Mouse (Mus musculus): ENCODE measurements around the gene Irgm1. TPM values are rescaled to one million over a fixed set of nuclear protein-coding genes. Genes with fewer than 3 reads are reported as not detected.
"Not testable (repeated sequence)": the region's sequence is repeated elsewhere in the genome, so short reads cannot be mapped to it uniquely, and the experiment has no call there.

The Irgm1 gene
- 18.7 and 22.6 TPM in 2 replicates for total RNA-seq (2021)
- long read RNA-seq, transcript Irgm1-202 (2 exons, 2,082 nt) = major isoform, 28 of 43 reads
- long read RNA-seq, transcript Irgm1-201 (3 exons, 2,259 nt) = minor isoform, 11 of 43 reads
- long read RNA-seq, partial matches to known transcripts = 0 of 43 reads
- long read RNA-seq, other reads (novel, unspliced or antisense) = 4 of 43 reads

DNA sequence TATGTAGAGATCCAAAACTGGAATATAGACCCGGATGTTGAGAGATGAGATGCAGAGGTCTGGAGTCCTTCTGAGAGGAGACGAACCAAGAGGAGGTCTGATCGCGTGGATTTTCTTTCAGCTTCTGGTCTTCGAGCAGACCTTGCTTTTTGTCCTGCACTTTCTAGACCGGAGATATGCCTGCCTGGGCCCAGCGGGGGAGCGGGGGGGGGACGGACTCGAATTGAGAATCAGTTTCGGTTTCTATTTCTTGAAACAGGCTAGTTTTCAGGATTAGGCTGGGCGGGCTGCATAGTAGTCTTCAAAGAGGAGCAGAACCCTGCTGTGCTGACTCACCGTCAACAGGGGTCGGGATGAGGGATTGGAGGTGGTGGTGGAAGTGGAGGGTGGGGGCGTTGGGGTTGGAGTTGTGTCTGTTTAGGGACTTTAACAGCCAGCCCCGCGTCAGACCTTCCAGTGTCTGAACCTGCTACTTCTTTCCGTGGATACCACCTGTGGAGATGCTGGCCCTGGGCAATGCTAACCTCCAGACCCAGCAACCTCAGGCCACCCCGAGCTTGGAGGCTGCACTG is at the start of gene Irgm1:
TSS of gene Irgm1 (minus strand) at position 483 of the 572 bp plus-strand sequence.
- peak; percentile 72 for DNase-seq

GRCm38 (mm10) chr11:48918380-48918779 is 46.9 kb upstream of the Irgm1 start:
- DNase-seq = no peak

- DNase-seq = no peak
These were observed 42.1 kb upstream of the Irgm1 start for GRCm38 (mm10) chr11:48913611-48914010.

- no peak for DNase-seq
These were observed 37.0 kb upstream of the Irgm1 start for GRCm38 (mm10) chr11:48908459-48908858.

DNA sequence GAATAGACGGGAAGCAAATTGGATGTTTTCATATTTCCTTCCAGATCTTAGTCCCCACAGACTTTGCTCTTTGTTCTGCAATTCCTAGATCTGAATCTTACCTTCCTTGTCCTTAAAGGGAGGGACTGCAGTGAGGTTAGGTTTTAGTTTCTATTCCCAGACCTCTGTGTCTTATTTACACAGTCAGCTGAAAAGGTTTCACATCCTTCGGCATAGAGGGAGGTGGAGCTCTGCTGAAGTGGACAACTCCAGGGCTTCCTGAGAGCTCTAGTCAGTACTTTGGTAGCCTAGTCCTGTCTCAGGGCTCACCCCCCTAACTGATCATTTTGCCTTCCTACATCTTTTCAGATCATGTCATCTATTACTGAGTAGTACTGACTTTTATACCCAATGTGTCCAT is 30.5 kb upstream of the Irgm1 start, which contains the start of gene Gm5431:
TSS of gene Gm5431 (minus strand) at position 194 of the 400 bp plus-strand sequence.
- DNase-seq = no peak

DNA sequence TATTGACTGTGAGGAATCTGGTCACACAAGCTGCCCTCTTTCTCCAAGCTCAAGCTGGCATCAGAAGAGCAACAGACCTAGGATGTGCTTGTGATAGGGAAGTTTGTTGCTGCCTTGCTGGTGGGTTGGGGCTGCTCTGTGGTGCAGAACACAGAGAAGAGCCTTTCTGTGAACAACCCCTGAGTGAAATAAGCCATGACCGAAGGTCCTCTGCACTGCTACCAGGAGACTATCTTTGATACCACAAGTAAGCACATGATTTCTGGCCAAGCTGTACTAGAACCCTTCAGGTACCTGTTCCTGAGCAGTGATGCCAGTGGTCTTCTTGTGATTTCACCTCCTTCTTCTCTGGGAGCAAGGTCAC is 30.1 kb upstream of the Irgm1 start:
- DNase-seq = not testable (repeated sequence)

GRCm38 (mm10) chr11:48900654-48901566 is 29.4 kb upstream of the Irgm1 start:
- DNase-seq = not testable (repeated sequence)

GRCm38 (mm10) chr11:48898812-48899431 is 27.4 kb upstream of the Irgm1 start:
- no peak for DNase-seq

DNA sequence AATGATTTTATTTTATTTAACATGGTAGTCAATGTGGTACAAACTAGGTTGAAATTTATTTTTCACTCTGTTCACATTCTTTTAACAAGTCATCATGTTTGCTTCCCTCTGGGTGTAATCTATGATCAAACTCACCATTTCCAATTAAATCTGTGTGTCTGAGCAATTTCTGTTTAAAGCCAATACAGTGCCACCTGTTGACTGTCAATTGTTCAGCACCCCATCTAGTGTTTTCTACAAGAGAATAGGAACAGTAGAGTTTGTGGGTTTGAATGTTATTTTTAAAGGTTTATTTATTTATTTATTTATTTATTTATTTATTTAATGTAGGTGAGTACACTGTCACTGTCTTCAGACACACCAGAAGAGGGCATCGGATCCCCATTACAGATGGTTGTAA is 5.2 kb upstream of the Irgm1 start:
- no peak for DNase-seq

- not testable (repeated sequence) for DNase-seq
These were observed 3.9 kb upstream of the Irgm1 start for GRCm38 (mm10) chr11:48875343-48875837.

DNA sequence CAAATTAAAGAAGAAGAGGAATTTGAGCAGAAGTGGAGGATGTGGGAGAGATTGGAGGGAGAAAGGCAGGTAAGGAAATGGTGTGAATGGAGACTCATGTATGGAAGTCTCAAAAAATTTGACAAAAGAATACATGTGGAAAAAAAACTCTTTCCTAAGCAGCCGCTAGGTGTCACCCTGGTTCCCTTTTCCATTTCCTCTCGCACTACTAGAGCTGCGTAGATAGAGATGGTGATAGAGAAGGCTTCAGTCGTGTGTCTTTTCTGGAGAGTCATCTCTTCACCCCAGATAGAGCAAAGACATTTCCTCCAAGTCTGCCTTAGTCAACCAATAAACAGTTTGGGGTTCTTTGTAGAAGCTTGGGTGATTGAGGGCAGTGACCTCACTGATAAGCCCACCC is 3.0 kb upstream of the Irgm1 start:
- peak; percentile 33 for DNase-seq

- no peak for DNase-seq
These were observed 2.3 kb upstream of the Irgm1 start for GRCm38 (mm10) chr11:48873591-48874290.

DNA sequence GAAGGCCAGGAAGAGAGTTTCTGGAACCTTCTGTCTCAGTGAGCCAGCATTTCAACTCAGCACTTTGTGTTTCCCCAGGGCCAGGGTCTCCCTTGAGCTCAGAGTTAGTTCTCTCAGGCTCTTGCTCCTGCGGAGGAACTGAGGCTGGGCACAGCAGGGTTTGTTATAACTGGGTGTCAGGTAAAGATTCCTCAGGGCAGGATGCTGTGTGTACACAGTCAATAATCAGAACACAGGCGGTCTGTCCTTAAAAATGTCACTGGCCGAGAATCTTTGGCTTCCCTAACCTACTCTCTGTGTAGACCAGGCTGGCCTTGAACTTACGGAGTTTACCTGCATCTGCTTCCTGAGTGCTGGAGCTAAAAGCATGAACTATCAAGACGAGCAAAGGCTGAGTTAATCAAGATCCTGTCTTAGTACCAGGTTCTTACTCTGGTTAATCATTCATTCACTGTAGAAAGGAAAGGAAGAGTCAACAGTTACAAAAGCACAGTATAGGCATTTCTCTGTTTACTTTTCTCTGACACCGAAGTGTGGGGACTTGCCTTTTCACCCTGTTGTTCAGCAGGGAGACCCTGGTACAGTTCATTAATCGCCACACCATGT is 1.3 kb upstream of the Irgm1 start:
- DNase-seq = no peak

DNA sequence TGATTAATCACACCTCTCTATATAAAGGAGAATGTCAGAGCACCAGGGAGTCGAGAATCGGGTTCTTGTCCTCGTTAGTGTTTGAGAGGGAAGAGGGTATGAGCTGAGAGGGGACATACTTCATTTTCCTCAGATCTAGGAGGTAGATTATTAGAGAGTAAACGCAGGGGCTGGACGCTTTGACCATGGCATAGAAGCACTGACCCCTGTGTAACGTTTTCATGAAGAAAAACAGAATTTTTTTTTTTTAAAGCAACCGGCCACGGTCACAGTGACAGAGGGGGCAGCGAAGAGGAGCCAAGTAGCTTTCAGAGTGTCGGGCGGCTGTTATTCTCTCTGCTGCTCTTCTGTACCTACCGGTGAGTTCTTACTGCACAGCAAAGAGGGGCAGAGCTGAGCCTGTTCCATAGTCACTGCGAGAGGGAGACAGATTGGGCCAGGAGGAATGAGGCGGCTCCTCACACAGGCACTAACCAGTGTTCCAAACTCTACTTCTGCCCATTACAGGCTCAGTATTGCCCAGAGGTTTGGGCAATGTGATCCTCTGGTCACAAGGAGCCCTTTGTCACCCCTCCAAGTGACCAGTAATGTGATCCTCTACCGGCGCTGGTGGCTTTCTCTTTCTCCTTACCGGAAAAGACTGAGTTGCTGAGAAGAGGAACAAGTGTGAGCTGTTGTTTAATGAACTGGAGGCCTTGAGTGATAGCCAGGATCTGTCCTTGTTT is 496 bp upstream of the Irgm1 start:
- peak; percentile 33 for DNase-seq

DNA sequence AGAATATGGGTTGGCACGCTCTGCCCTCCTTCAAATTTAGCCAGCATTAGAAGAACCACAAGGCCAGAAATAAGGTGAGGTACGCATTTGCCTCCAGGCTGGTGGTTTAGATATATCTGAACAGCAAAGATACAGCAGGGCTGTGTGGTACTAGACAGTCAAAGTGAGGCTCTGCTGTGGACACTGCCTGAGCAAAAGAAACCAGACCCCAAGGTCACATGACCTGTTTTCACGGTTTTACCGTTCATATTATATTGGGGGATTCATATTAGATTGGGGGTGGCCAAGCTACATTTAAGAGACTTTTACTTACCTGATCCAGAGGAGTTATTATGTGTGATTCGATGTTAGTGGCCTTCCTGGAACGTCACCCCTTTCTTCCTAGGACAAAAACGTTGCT is 702 bp downstream of the Irgm1 start:
- no peak for DNase-seq

GRCm38 (mm10) chr11:48869380-48870110 is 1.9 kb downstream of the Irgm1 start:
- DNase-seq = no peak

DNA sequence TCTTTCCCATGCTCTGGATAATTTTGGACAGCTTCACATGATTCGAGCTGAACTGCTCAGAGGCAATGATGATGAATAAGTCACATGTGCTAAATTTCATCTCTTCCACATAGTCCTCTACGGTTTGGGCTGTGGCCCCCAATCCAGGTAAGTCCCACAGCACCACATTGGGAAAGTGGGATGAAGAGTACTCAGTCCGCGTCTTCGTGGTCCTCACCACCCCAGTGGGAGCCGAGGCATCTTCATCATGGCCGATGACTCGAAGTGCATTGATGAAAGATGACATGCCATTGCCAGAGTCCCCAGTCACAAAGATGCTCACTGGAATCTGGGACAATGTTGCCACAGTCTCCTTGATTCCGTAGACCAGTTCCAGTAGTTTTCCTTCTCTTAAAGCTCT is 5.0 kb downstream of the Irgm1 start:
- no peak for DNase-seq

DNA sequence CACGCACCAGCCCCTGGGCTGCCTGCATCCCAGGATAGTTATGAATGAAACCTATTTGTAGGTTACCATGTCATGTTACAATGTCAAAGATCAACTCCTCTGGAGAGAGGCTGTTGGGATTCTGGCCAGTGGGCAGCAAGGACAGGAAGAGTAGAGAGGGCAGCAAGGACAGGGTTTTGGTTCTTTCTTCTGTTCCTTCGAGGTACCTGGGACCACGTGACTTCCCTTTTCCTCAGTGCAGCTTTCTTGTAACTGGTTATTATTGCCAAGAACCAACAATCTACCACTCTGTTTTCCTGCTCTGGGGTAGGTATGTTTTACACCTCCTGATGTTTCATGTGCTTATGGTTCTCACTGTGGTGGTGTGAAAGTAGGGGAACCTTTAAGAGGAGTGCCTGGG is 7.7 kb downstream of the Irgm1 start:
- DNase-seq = no peak

DNA sequence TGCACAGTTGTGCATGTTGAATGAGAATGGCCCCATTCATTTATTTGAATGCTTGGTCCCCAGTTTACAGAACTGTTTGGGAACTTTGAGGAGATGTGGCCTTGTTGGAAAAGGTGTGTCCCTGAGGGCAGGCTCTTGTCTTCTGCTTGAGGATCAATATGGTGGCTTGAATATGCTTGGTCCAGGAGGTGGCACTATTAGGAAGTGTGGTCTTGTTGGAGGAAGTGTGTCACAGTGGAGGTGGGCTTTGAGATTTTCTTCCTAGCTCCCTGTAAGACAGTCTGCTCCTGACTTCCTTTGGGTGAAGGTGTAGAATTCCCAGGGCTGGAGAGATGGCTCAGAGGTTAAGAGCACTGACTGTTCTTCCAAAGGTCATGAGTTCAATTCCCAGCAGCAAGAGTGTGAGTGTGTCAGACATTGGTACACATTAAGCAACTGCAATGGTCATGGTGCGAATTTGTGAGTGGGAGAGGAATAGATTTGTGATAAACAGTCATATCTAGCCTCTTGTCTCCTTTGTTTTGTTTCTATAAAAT is 8.6 kb downstream of the Irgm1 start:
- DNase-seq = no peak

GRCm38 (mm10) chr11:48859014-48859413 is 12.5 kb downstream of the Irgm1 start:
- peak; percentile 20 for DNase-seq
